ENCODE assay signal across 8 mouse cellular contexts in genomic region chr5:115908251-115908650, GRCm38 (mm10).
DNase-seq lines count a peak whose midpoint lies in the region; ATAC-seq and TF ChIP-seq lines count a peak whose summit lies in the region.

No protein-coding gene starts in this region.

- 0 out of 2 replicates have a peak, but pooled peaks cover 4% of the 10 kb centered on the region for H3K27me3 ChIP-seq in heart, embryonic 13.5 days (replicated peaks)
- no peaks in the 10 kb centered on the region for H3K27me3 ChIP-seq in limb, embryonic 14.5 days (ENCODE audit: control insufficient read depth, insufficient read depth, low read length)

- no peak for ATAC-seq in heart, embryonic 13.5 days (ENCODE audit: extremely low read depth, insufficient number of reproducible peaks, low FRiP score, low TSS enrichment)
- ATAC-seq in limb, embryonic 14.5 days (ENCODE audit: low FRiP score, low read depth): 0 out of 2 replicates have a peak, but pooled peaks have one; percentile 41

- H3K4me3 ChIP-seq in heart, embryonic 13.5 days: peak overlapping the region; percentile 53
- H3K4me3 ChIP-seq in limb, embryonic 14.5 days (replicated peaks; ENCODE audit: low read length): no peak overlapping the region

- no peak overlapping the region for H3K27ac ChIP-seq in heart, embryonic 13.5 days (replicated peaks)
- no peak overlapping the region for H3K27ac ChIP-seq in limb, embryonic 14.5 days (replicated peaks; ENCODE audit: low read depth, low read length)

- H3K36me3 ChIP-seq in heart, embryonic 13.5 days: peaks cover 2% of the 10 kb centered on the region; the same call in 1 of the 2 replicates
- H3K36me3 ChIP-seq in limb, embryonic 14.5 days (ENCODE audit: control insufficient read depth, insufficient read depth, low read length): no peaks in the 10 kb centered on the region

- H3K9me3 ChIP-seq in heart, embryonic 13.5 days: no peaks in the 10 kb centered on the region
- no peaks in the 10 kb centered on the region for H3K9me3 ChIP-seq in limb, embryonic 14.5 days (ENCODE audit: control insufficient read depth, low read length)

- 22% methylated on average over 10 of the region's 10 CpGs for WGBS in heart, embryonic 13.5 days
- 23% methylated on average over 10 of the region's 10 CpGs for WGBS in limb, embryonic 14.5 days

- peaks cover 40% of the 10 kb centered on the region for H3K4me1 ChIP-seq in heart, embryonic 13.5 days
- H3K4me1 ChIP-seq in limb, embryonic 14.5 days (ENCODE audit: control insufficient read depth, insufficient read depth, low read length): peaks cover 10% of the 10 kb centered on the region

- TF ChIP-seq POLR2A in limb, embryonic 14.5 days (IDR thresholded peaks at IDR 0.05; ENCODE audit: borderline replicate concordance, extremely low read depth, insufficient read depth, insufficient read length): no peak

- no peak for DNase-seq in heart, postnatal 36 days
- peak; percentile 76 to 80 for DNase-seq in cerebellum, postnatal 25 days
- peak; percentile 71 for DNase-seq in frontal cortex, postnatal 36 days (ENCODE audit: low spot score in 2 of 2)
- peak; percentile 4 for DNase-seq in limb, embryonic 14.5 days (ENCODE audit: low spot score)
- peak; percentile 87 to 89 for DNase-seq in right cerebral cortex, postnatal 10 days (ENCODE audit: low spot score in 2 of 2)
- no peak for DNase-seq in adrenal gland, postnatal 14 days
- DNase-seq in adipocyte (ENCODE audit: low spot score): no peak

- H3K9ac ChIP-seq in heart, embryonic 13.5 days: no peak overlapping the region
- H3K9ac ChIP-seq in limb, embryonic 14.5 days (ENCODE audit: low read depth, low read length, severe bottlenecking): no peak overlapping the region

- H3K4me2 ChIP-seq in heart, embryonic 13.5 days: peak overlapping the region; percentile 88
- H3K4me2 ChIP-seq in limb, embryonic 14.5 days (replicated peaks; ENCODE audit: low read depth, low read length, severe bottlenecking): peak overlapping the region; percentile 74; the same call in 1 of the 2 replicates

- intact Hi-C loops in heart, postnatal 36 days (cut with DNase I): loop anchor here (2.0 kb wide), 1 partner anchor 117 kb away; no protein-coding TSS in a partner anchor

Comparison
In these comparisons a context has a peak if more than half of its experiments do, and no peak if none do; other contexts are left out.
1. DNase-seq: peak in cerebellum, postnatal 25 days (2 of 2), frontal cortex, postnatal 36 days (2 of 2), limb, embryonic 14.5 days (single experiment) and right cerebral cortex, postnatal 10 days (2 of 2); none in heart, postnatal 36 days (0 of 2), adrenal gland, postnatal 14 days (single experiment) and adipocyte (single experiment).